Mouse (Mus musculus) effector memory CD4-positive, alpha-beta T cell, adult 7 months (primary cell): ENCODE measurements around the gene Stk32c. TPM values are rescaled to one million over a fixed set of nuclear protein-coding genes. Genes with fewer than 3 reads are reported as not detected.

ENCODE experiments used
- polyA plus RNA-seq: library from polyadenylated mRNA; unstranded; fragments of 100-300 nt; shearing (Covaris generic); gene quantifications from one replicate; pipeline ENCODE4 v1.2.1, GENCODE M21; 2017

Stk32c gene
- polyA plus RNA-seq, result 1.6 TPM

DNA sequence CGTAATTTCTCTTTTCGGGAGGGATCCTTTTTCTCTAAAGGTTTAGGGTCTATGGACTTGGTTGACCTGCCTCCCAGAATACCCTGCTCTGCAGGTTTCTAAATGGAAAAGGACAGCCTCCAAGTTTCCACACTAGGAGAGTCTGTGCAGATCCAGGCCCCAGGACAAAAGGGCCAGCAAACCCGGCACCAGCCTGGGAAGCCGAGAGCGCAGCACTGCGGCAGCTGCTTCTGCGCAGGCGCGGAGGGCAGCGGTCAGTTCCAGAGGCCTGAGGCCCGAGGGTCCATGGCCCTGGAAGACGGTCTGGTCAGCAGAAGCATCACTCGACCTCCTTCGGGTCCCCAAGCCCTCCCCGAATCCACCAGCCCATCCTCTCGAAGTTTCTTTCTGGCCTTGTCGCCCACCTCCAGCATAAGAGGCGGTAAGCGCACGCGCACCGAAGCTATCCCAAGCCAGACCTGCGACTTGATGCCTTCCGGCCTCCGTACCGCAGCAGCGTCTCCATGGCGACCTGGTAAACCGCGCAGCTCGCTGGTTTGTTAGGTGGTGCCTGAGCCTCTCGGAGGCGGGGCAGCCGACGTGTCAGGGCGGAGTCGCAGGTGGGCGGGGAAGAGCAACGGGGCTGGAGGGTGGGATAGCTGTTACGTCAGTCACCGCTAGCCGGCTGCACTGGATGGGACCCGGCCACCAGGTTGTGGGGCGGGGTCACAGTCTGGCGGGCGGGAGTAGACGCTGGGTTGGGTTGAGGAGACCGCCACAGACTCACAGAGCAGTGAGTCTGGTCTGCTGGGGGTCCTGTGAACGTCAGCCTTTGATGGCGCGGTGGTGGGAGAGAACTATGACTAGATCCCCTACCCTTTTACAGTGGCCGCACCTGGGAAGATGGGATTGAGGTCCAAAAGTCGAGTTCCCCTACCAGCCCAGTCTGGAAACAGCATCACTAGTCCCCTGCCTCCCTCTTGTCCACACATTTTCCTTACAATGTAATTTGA lies at the start of gene Stk32c, which contains the start of gene Lrrc27:
Gene Stk32c (minus strand): TSS at position 554 of the 992 bp plus-strand sequence.
Gene Lrrc27 (plus strand): TSS at position 235 of the 992 bp plus-strand sequence.

GRCm38 (mm10) chr7:139247881-139248614 lies 34.9 kb upstream of the Stk32c start, which contains the start of gene Pwwp2b:
TSS of gene Pwwp2b (plus strand) at chr7:139248482.

GRCm38 (mm10) chr7:139085629-139086194 lies 127.4 kb downstream of the Stk32c start, which contains the start of gene Dpysl4:
TSS of gene Dpysl4 (plus strand) at chr7:139086001.

Other genes starting within 250 kb of the Stk32c start
- 0.71 TPM for gene Dpysl4, start 127.3 kb downstream of the Stk32c start, polyA plus RNA-seq
- gene Lrrc27, start 319 bp downstream of the Stk32c start, polyA plus RNA-seq, result 1.00 TPM
- gene Pwwp2b, start 35.2 kb upstream of the Stk32c start, polyA plus RNA-seq, result 5.0 TPM
- 7.9 TPM for gene Inpp5a, start 175.8 kb upstream of the Stk32c start, polyA plus RNA-seq